Mouse (Mus musculus): Measurements from ENCODE around the gene Vmn1r85.

The Vmn1r85 gene

GRCm38 (mm10) chr7:13095073-13095472 is at the start of gene Vmn1r85:
Vmn1r85 (minus strand) TSS chr7:13095173.
- no peak for DNase-seq

GRCm38 (mm10) chr7:13140057-13140456 is 45.1 kb upstream of the Vmn1r85 start, which contains the start of gene Vmn1r87:
Vmn1r87 (minus strand) TSS chr7:13140157.
- DNase-seq = no peak

- no peak for DNase-seq
Observed at GRCm38 (mm10) chr7:13137340-13137739, 42.4 kb upstream of the Vmn1r85 start.

GRCm38 (mm10) chr7:13131856-13132255 is 36.9 kb upstream of the Vmn1r85 start:
- no peak for DNase-seq

- DNase-seq = peak; percentile 11 to 13
Observed at GRCm38 (mm10) chr7:13123554-13124153, 28.7 kb upstream of the Vmn1r85 start.

- DNase-seq = no peak
Observed at GRCm38 (mm10) chr7:13119817-13120216, 24.8 kb upstream of the Vmn1r85 start, which contains the start of gene Vmn1r86. Vmn1r86 (minus strand) TSS chr7:13119917.

GRCm38 (mm10) chr7:13072293-13072692 is 22.7 kb downstream of the Vmn1r85 start:
- no peak for DNase-seq

- peak in 1 of 2 experiments; percentile 5 for DNase-seq
Observed at GRCm38 (mm10) chr7:13063399-13063798, 31.6 kb downstream of the Vmn1r85 start.

- DNase-seq = no peak
Observed at GRCm38 (mm10) chr7:13059536-13059935, 35.4 kb downstream of the Vmn1r85 start.

- DNase-seq = peak in 1 of 2 experiments; percentile 20
Observed at GRCm38 (mm10) chr7:13056913-13057700, 37.9 kb downstream of the Vmn1r85 start.

GRCm38 (mm10) chr7:13054287-13055010 is 40.5 kb downstream of the Vmn1r85 start, which contains the start of gene Mzf1:
Mzf1 (minus strand) TSS chr7:13054764.
- DNase-seq = peak; percentile 98 to 99

- DNase-seq = no peak
Observed at GRCm38 (mm10) chr7:13053961-13054286, 41.0 kb downstream of the Vmn1r85 start.

GRCm38 (mm10) chr7:13053501-13053900 is 41.5 kb downstream of the Vmn1r85 start:
- peak in 1 of 2 experiments; percentile 8 for DNase-seq

- peak in 1 of 2 experiments; percentile 9 for DNase-seq
Observed at GRCm38 (mm10) chr7:13053001-13053400, 42.0 kb downstream of the Vmn1r85 start.

GRCm38 (mm10) chr7:13046084-13046483 is 48.9 kb downstream of the Vmn1r85 start:
- peak; percentile 73 for DNase-seq

- no peak for DNase-seq
Observed at GRCm38 (mm10) chr7:13044254-13044625, 50.7 kb downstream of the Vmn1r85 start.

- DNase-seq = peak; percentile 87 to 90
Observed at GRCm38 (mm10) chr7:13043445-13044253, 51.3 kb downstream of the Vmn1r85 start.

- no peak for DNase-seq
Observed at GRCm38 (mm10) chr7:13043120-13043444, 51.9 kb downstream of the Vmn1r85 start.

GRCm38 (mm10) chr7:13042511-13042910 is 52.5 kb downstream of the Vmn1r85 start:
- no peak for DNase-seq

- DNase-seq = peak in 1 of 2 experiments; percentile 1
Observed at GRCm38 (mm10) chr7:13041256-13041655, 53.7 kb downstream of the Vmn1r85 start.

GRCm38 (mm10) chr7:13039181-13039580 is 55.8 kb downstream of the Vmn1r85 start:
- peak in 1 of 2 experiments; percentile 2 for DNase-seq

- DNase-seq = peak in 1 of 2 experiments; percentile 34
Observed at GRCm38 (mm10) chr7:13038621-13039169, 56.3 kb downstream of the Vmn1r85 start.

All from cerebellum, postnatal 10 days (tissue).